ENCODE assay signal across 7 mouse cellular contexts in genomic region chr2:153290938-153291928, GRCm38 (mm10). TPM values are rescaled to one million over a fixed set of nuclear protein-coding genes. Genes with fewer than 3 reads are reported as not detected.
DNase-seq lines count a peak whose midpoint lies in the region; ATAC-seq lines count a peak whose summit lies in the region.

TSS of gene Kif3b (plus strand) at chr2:153291413.

- ATAC-seq in intestine, embryonic 15.5 days: peak; percentile 94

- H3K27me3 ChIP-seq in intestine, embryonic 15.5 days (replicated peaks): no peaks in the 10 kb centered on the region
- no peaks in the 10 kb centered on the region for H3K27me3 ChIP-seq in midbrain, embryonic 10.5 days (ENCODE audit: low read depth, poor library complexity, severe bottlenecking)

- peak; percentile 80 to 81 for DNase-seq in adrenal gland, adult 18-20 months (ENCODE audit: low spot score in 2 of 2)
- DNase-seq in embryo, embryonic 11 days: peak; percentile 95
- DNase-seq in gastrocnemius, postnatal 36 days: peak; percentile 74 to 83
- peak; percentile 87 to 93 for DNase-seq in left cerebral cortex, postnatal 25 days (ENCODE audit: low spot score in 2 of 2)
- DNase-seq in midbrain, embryonic 10.5 days (ENCODE audit: low spot score): peak; percentile 90
- DNase-seq in right cerebral cortex, postnatal 4 days: peak; percentile 84

- no peaks in the 10 kb centered on the region; the same call in 1 of the 2 replicates for H3K36me3 ChIP-seq in intestine, embryonic 15.5 days
- no peaks in the 10 kb centered on the region for H3K36me3 ChIP-seq in midbrain, embryonic 10.5 days

- peak within 1 kb of the TSS; percentile 80 for H3K4me2 ChIP-seq in intestine, embryonic 15.5 days (replicated peaks)

- no peaks in the 10 kb centered on the region for H3K9me3 ChIP-seq in intestine, embryonic 15.5 days
- no peaks in the 10 kb centered on the region for H3K9me3 ChIP-seq in midbrain, embryonic 10.5 days (replicated peaks)

- H3K4me3 ChIP-seq in intestine, embryonic 15.5 days (replicated peaks): peak within 1 kb of the TSS; percentile 78
- peak within 1 kb of the TSS; percentile 68 for H3K4me3 ChIP-seq in midbrain, embryonic 10.5 days

- intact Hi-C loops in gastrocnemius, postnatal 36 days (cut with DNase I): loop anchor here (5.0 kb wide), 2 partner anchors 49 to 56 kb away; partner anchors contain the start of genes Asxl1, Plagl2 and Pofut1
- intact Hi-C loops in left cerebral cortex, postnatal 25 days (cut with DNase I): loop anchor here (5.0 to 10.0 kb wide), 2 partner anchors 56 to 294 kb away; partner anchors contain the start of gene Asxl1

- H3K27ac ChIP-seq in intestine, embryonic 15.5 days: peak within 1 kb of the TSS; percentile 65
- peak within 1 kb of the TSS; percentile 86 for H3K27ac ChIP-seq in midbrain, embryonic 10.5 days (replicated peaks)

- under 1% methylated on average over 63 of the region's 63 CpGs for WGBS in intestine, embryonic 15.5 days
- under 1% methylated on average over 63 of the region's 63 CpGs for WGBS in midbrain, embryonic 10.5 days

- H3K9ac ChIP-seq in intestine, embryonic 15.5 days: peak within 1 kb of the TSS; percentile 74

- H3K4me1 ChIP-seq in intestine, embryonic 15.5 days (replicated peaks): peaks cover 19% of the 10 kb centered on the region
- peaks cover 26% of the 10 kb centered on the region for H3K4me1 ChIP-seq in midbrain, embryonic 10.5 days

RNA-seq across cellular contexts. Expression of gene Kif3b, which starts in this region (rescaled TPM):
- total RNA-seq in adrenal gland, adult 18-20 months (2021): 10 to 100 TPM; 21.4 to 25.3 TPM
- 1 to 10 TPM; 2.8 to 3.5 TPM for total RNA-seq in gastrocnemius, postnatal 36 days (2021)
- 7.1 and 7.7 TPM in 2 replicates for polyA plus RNA-seq in intestine, embryonic 15.5 days (2015; fragmentation: Nextera tagmentation; extraction: Ambion mirVana)
- total RNA-seq in left cerebral cortex, postnatal 25 days (2021): 10 to 100 TPM; 59.3 to 60.2 TPM
- polyA plus RNA-seq in midbrain, embryonic 10.5 days (2016; fragmentation: Nextera tagmentation; extraction: Ambion mirVana): 7.0 TPM in 2 replicates

Comparison
In these comparisons a context has a peak if more than half of its experiments do, and no peak if none do; other contexts are left out.
1. Peak in every context shown above with its lines: DNase-seq, ATAC-seq, H3K4me3 ChIP-seq and H3K27ac ChIP-seq.
2. RNA of gene Kif3b (total RNA-seq): 59.3 to 60.2 TPM in left cerebral cortex, postnatal 25 days and 21.4 to 25.3 TPM in adrenal gland, adult 18-20 months; 2.8 to 3.5 TPM in gastrocnemius, postnatal 36 days; every median in the first group is over 4 times any median in the second.